Mouse (Mus musculus): ENCODE results near the gene Hs3st3a1. TPM values are rescaled to one million over a fixed set of nuclear protein-coding genes. Genes with fewer than 3 reads are reported as not detected.

Hs3st3a1 gene
- total RNA-seq, 2 experiments from 2014 or later = 0.26 to 0.38 TPM

DNA sequence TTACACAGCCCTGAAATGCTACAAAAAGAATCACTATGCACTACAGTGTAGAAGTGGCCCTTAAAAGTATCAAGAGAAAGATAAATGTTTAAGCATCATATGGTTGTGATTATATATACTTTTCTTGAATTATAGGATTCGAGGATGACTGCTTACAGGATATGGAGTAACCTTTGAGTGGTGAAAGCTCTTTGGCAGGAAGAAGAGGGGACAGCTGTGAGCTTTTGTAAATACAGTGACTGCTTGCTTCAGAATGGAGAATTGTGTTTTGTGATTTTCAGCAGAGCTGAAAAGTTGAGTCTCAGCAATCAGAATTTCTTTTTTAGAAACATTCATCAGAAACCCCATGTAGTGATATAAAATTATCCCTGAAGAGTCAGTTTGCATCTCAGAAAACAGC is 124.3 kb downstream of the Hs3st3a1 start:
- peak; percentile 12 for DNase-seq

DNA sequence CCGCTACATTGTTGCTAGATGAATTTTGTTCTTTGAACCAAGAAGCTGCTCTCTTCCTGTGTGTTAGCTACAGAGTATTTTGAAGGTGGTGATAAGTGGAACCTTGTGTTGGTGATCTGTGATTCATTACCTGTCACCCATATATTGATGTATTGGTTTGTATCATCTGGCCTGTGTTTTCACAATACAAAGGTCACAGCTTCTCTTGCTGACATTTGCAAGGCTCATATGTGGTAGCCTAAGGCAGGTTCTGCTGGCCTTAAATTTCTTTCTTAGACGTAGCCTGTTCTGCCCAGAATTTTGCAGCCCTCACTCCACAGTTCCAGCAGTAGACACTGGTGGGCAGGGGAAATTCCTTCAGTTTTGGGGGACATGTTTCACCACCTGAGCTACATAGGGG is 125.3 kb downstream of the Hs3st3a1 start:
- DNase-seq = no peak

DNA sequence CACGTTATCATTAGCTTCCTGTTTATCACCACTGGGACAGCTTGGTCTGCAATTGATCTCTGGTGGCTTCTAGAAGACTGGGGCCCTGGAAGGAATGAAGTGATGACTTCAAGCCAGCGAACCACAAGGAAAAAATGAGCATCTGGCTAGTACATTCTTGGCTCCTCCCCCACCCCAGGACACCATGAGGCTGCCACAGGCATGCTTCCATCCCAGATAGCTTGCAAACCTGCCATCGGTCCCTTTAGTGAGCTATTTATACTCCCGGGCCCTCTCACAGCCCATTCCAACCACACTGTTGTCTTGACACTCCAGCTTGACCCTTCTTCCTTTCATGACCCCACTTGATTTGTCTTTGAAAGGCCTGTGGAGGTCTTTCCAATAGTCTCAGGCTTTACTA is 127.6 kb downstream of the Hs3st3a1 start:
- no peak for DNase-seq

Other genes starting within 250 kb of the Hs3st3a1 start
- gene F930015N05Rik, start 1.3 kb downstream of the Hs3st3a1 start, total RNA-seq (2021) = not detected